In genomic region chr14:33746181-33746580, GRCm38 (mm10) we compare ENCODE assay signal across 15 mouse cellular contexts.
DNase-seq lines count a peak whose midpoint lies in the region; ATAC-seq lines count a peak whose summit lies in the region.
"Had no signal": no experiment of that assay in that cellular context is flagged by ENCODE, and none has a peak within 500 bp of the region (broad histone marks: within the 10 kb centered on the region; RNA-seq: fewer than 3 reads in every experiment).

No protein-coding gene starts in this region.

- peak; percentile 42 for DNase-seq in adrenal gland, adult 2 months
- no peak for DNase-seq in adrenal gland, postnatal 4 days (ENCODE audit: low spot score in 2 of 2)
- peak; percentile 7 to 12 for DNase-seq in heart, postnatal 10 days
- no peak for DNase-seq in heart, postnatal 4 days
- DNase-seq in adrenal gland, postnatal 25 days, result peak; percentile 36
- peak; percentile 77 to 87 for DNase-seq in cerebellum, postnatal 10 days
- no peak for DNase-seq in liver
- DNase-seq: forebrain, postnatal 0 days; kidney, adult 9 months; kidney, postnatal 36 days; layer of hippocampus, adult 9-11 months; retina, postnatal 1 day had no signal

- ATAC-seq in erythroid progenitor cell, adult 5-6 weeks (replicated peaks; ENCODE audit: low FRiP score, poor library complexity, severe bottlenecking), result no peak
- ATAC-seq: CD4-positive, CD25-positive, alpha-beta regulatory T cell, adult 4 months; forebrain, postnatal 0 days; midbrain, embryonic 13.5 days had no signal

- intact Hi-C loops in heart, postnatal 10 days (cut with DNase I), result no loop called here

Comparison
In these comparisons a context has a peak if more than half of its experiments do, and no peak if none do; other contexts are left out.
1. DNase-seq: peak in adrenal gland, adult 2 months (single experiment), heart, postnatal 10 days (2 of 2), adrenal gland, postnatal 25 days (single experiment) and cerebellum, postnatal 10 days (2 of 2); none in adrenal gland, postnatal 4 days (0 of 2), heart, postnatal 4 days (single experiment) and liver (single experiment).